Mouse (Mus musculus) testis, postnatal 14 days (tissue): ENCODE measurements around the gene Gstm4.
"Not testable (repeated sequence)": the region's sequence is repeated elsewhere in the genome, so short reads cannot be mapped to it uniquely, and the experiment has no call there.

ENCODE experiments used
- DNase-seq: peaks from one replicate; pipeline ENCODE4 v3.0.0; 2021; ENCODE audit warnings: low spot score

Gstm4 gene

GRCm38 (mm10) chr3:108016468-108016867, 28.2 kb downstream of the Gstm4 start:
- not testable (repeated sequence) for DNase-seq

- no peak for DNase-seq
These were observed 29.7 kb downstream of the Gstm4 start for GRCm38 (mm10) chr3:108014974-108015346.

- no peak for DNase-seq
These were observed 30.4 kb downstream of the Gstm4 start for GRCm38 (mm10) chr3:108014098-108014973.

GRCm38 (mm10) chr3:108013331-108013871, 31.3 kb downstream of the Gstm4 start:
- no peak for DNase-seq

- DNase-seq: no peak
These were observed 33.1 kb downstream of the Gstm4 start for GRCm38 (mm10) chr3:108011558-108011957.

GRCm38 (mm10) chr3:108010286-108010685, 34.4 kb downstream of the Gstm4 start:
- no peak for DNase-seq

GRCm38 (mm10) chr3:108002021-108002420, 42.7 kb downstream of the Gstm4 start:
- DNase-seq: no peak

- DNase-seq: no peak
These were observed 45.2 kb downstream of the Gstm4 start for GRCm38 (mm10) chr3:107999491-107999890.

GRCm38 (mm10) chr3:107998591-107998990, 46.1 kb downstream of the Gstm4 start:
- peak; percentile 82 for DNase-seq

GRCm38 (mm10) chr3:107996576-107996975, 48.1 kb downstream of the Gstm4 start:
- no peak for DNase-seq

- DNase-seq: not testable (repeated sequence)
These were observed 48.7 kb downstream of the Gstm4 start for GRCm38 (mm10) chr3:107995974-107996373.
